Mouse (Mus musculus) liver, adult (tissue): ENCODE data around the gene Gm20388.
A peak's percentile ranks its signal among the peaks of the same experiment; 100 is the strongest.

Experiments
- GATA4 ChIP-seq: IDR thresholded peaks from 2 replicates; pipeline ENCODE4 v1.6.1; 2014; ENCODE audit warnings: mild to moderate bottlenecking, low read length; ENCODE audit not compliant: insufficient replicate concordance

The Gm20388 gene

DNA sequence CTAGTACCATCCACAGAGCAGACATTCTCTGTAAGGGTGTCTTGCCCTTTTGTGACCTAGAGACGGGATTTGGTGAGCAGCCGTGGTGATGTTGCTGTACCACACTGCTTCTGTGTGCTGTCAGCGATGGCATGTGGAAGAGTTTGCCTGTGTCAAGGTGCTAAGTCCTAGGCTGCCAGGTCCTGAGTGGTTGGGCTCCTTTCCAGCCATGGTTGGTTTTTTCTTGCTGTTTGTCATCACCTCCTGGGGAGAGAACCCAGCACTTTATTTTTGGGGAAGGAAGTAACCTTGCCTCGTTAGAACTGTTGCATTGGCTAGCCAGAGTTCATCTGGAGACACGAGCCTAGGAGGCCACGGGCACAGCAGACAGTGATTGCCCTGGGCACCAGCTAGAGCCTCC, 24.9 kb downstream of the Gm20388 start:
- TF ChIP-seq GATA4 = no peak

DNA sequence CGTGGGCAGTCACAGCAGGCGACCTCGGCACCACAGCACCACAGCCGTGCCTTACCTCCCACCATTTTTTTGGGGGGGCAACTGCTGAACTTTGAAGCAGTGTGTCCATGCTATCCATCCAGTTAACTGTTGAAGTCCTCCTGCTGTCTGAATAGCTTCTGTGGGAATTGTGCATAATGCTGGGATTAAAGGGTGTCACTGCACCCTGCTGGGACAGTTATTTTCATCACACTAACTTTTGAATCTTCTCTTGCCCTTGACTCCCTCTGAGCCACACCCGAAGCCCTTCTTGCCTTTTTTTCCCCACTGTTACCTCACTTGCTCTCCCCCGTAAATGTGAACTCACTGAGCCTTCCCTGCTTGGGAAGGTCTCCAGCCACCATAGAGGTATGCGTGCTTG, 27.8 kb downstream of the Gm20388 start:
- TF ChIP-seq GATA4 = no peak

DNA sequence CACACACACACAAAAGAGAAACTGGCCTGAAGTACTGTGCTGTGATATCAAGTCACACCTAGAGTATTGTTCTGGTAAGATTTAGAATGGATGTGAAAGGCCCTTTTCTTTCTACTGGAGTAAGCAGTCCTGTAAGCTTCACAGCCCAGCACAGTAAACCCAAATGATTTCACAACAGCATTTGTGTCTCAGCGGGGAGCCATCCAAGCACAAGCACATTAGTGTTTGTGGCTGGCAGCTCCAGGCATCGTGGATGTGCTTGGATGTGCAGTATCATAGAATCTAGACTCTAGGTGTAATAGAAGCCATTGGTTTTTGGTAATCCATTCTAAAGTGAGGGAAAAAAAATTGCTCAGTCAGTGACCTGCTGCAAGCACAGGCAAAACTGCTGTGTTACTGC, 28.7 kb downstream of the Gm20388 start:
- no peak for TF ChIP-seq GATA4

DNA sequence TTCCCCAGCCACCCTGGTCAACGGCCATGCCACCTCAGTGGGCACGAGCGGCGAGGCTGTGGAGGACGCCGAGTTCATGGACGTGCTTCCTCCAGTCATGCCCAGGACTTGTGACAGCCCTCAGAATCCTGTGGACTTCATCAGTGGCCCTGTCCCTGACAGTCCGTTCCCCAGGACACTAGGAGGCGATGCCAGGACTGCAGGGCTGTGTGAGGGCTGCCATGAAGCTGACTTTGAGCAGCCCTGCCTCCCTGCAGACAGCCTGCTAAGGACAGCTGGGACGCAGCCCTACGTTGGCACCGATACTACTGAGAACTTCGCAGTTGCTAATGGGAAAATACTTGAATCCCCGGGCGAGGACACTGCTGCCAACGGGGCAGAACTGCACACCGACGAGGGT, 30.8 kb downstream of the Gm20388 start:
- TF ChIP-seq GATA4 = no peak

DNA sequence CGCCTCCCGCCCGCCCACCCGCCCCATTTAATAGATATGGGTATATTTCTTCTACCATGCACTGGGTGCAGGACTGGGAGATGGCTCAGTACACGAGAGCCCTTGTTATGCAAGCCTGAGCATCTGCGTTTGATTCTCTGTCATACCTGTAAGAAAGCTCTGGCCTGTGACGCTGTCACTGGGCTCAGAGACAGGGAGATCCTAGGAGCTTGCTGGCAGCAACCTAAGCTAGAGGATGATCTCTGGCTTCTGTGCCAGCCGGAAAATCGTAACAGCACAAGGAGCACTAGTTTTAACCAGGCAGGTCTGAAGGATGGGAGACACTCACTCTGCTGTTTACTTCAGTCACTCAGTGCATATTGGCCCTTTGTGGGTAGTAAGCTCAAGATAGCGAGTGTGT, 33.0 kb downstream of the Gm20388 start:
- TF ChIP-seq GATA4 = no peak

DNA sequence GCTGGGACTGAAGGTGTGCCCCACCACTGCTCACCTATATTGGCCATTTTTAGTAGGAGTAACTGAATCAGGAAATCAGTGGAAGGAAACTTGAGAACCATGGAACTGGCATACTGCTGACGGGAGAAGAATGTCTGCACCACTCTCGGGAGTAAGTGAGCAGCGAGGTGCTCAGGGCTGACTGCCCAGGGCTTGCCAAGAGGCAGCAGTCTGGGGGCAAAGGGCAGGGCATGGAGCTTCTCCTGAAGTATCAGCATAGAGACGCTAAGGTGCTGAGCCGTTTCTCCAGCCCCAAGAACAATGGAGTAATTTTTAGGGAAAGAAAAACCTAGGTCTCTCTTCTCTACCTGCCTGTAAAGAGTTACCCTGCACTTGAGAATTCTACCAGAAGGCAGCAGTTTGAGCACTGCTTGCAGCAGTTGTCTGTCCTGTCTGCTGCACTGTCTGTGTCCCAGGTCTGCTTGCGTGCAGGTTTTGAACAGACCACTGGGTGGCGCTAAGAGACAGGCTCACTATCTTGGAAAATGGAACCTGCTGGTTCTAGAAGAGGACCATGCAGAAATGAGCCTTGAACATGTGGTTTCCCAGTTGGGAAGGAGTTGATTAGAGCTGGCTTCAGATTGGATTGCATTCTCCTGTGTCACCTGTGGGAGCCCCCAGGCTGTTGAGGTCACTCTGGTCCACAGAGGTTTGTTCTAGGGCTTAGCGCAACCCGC, 33.6 kb downstream of the Gm20388 start:
- no peak for TF ChIP-seq GATA4

DNA sequence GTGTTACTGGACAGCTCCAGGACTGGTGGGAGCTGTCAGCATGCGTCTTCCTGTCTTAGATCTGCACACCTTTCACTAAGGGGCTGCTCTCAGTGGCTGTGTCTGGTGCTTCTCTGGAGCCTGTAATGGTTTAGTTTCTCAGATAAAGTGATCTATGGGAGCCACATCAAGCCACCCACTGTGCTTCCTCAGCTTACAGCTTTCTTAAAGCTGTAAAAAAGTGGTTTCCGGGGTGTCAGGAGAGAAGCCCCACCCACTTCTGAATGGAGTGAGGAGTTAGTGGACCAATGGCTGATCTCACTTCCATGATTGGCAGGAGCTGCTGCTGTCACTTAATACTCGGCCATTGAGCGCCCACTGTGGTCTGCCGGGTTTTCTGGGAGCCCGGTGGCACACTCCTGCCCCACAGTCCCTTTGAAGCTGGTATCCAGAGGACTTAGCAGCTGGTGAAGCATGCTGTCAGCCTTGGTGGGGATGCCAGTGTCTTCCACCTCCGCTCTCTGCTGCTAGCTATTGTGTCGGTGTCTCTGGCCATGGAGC, 35.8 kb downstream of the Gm20388 start:
- TF ChIP-seq GATA4 = no peak

DNA sequence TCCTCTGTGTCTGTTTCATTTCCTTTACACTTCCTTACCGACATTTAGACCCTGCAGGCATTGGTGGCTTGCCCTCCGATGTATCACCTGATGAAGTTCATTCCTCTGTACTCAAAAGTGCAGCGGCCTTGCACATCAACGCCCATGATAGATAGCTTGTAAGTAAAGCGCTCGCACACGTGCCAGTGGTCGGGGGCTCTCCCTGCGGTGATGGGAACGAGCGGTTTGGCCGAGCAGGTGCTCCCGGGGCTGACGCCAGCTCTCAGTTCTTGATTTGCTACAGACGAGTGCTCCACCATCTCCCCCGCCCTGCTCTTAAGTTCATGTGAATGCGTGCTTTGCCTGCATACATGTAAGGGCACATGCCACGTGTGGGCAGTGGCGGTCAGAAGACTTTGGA, 37.0 kb downstream of the Gm20388 start:
- no peak for TF ChIP-seq GATA4

DNA sequence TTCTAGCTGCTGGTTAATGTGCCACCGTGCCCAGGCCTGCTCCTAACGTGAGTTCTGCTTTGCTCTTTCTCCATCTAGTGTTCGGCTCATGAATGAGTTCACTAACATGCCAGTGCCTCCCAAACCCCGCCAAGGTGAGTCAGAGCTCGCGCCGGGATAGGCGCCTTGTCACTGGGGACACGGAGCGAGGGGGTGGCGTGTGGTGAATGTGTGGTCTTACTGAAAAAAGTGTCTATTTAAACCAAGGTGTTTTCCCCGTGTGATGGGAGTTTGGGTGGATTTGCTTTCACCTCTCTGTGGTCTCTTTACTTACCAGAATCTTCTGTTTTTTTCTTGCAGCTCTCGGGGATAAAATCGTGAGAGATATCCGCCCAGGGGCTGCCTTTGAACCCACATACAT, 37.7 kb downstream of the Gm20388 start:
- TF ChIP-seq GATA4 = no peak

DNA sequence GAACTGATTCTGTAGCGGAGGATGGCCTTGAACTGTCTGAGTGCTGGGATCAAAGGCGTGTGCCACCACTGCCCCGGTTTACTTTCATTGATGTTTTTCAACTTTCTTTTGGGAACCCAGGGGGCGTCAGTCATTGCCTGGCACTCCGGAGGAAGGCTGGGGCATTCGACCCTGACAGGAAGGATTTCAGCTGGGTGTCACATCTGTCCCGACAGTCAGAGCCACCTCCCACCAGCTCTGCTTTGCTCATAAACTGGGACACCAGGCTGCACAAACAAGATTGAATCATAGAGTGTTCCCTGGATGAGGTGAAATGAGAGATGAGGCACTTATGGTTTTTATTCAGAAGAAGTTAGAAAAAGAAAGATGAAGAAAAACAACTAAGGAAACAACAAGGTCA, 41.6 kb downstream of the Gm20388 start:
- TF ChIP-seq GATA4 = no peak

DNA sequence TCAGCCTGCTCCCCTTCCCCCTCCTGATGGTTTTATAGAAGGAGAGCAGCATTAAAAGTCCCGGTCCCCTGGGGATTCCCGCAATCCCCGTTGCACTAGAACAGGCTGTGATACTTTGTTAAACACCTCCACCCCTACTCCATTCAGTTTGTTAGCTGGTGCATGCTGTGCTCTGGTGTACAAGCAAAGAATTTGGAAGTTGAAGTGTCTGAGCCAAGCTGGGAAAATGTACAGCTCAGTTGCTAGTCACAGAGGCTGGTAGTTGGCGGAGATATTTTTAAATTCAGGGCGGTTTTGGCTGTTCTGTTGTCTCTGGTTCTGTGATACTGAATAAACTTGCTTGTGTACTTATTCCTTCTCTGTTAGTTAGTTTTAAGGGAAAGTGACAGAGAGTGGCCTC, 42.1 kb downstream of the Gm20388 start:
- TF ChIP-seq GATA4 = no peak

DNA sequence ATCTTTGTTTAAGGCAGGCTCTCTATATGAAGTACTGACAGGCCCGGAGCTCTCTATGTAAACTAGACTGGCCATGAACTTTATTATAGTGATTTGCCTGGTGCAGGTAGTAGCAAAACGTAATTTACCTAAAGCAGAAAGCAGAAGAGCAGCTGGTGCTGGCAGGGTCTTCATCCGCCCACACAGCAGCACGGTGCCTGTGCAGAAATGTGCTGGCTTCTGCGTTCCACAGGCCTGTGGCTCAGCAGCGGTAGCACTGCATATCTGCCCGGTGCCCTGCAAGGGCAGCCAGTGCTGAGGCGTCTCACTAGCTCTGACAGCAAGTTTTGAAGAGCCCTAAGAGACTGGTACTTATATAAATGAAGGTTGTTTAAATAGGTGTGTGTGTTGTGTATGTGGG, 44.7 kb downstream of the Gm20388 start:
- no peak for TF ChIP-seq GATA4

DNA sequence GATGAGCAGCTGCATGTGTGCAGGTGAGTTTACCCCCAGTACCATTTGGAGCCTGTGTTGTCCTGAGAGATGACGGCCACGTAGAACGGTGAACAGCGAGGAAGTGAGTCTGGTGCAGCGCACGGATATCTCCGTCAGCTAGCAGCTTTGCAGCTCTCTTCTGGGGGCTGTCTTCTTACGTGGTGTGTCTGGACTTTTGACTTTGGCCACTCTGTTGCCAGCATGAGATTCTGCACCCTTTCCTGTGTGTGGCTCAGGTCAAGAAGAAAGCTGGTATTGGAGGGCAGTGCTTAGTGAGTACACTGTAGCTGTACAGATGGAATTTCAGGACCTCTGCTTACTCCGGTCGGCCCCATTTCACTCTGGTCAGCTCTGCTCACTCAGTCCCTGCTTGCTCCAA, 47.4 kb downstream of the Gm20388 start:
- no peak for TF ChIP-seq GATA4

DNA sequence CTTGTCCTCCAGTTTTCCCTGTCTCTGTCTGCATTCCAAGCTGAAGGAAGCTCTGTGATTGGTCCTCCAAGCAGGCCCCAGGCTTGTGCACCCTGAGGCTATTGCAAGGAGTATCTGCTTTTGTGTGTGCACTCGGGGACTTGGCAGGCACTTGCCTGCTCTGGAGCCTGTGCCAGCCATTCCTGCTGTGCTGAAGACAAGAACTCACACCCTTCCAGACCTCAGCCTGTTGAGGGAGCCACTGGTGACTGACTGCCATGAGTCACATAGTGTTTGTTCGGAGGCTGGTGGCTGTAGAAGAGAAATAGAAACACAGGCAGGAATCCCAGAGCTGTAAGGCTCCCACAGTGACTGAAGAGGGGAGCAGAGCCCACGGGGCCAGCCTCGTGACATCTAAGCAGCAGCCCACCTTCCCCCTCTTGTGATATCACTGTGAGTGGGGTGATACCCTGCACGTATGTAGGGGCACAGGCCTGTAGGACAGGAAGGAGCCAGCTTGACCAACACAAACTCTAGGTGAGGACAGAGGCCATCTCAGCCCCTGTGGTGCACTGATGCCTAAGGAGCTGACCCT, 50.0 kb downstream of the Gm20388 start:
- no peak for TF ChIP-seq GATA4

DNA sequence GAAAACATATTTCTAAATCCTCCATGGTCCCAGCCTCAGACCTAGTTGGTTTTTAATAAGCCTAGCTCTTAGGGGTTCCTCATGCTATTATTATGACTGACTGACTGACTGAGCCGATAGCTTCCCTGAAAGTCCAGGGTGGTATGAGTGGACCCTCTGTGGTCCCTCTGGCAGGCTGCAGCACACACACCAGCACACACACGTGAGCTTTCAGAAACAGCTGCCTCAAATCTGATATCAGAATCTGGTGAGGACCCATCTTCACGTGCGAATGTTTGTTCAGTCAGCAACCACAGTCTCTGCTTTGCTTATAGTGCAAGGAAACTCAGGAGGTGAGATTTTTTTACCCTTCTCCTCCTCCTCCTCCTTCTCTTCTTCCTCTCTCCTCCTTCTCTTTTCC, 54.2 kb downstream of the Gm20388 start:
- no peak for TF ChIP-seq GATA4

DNA sequence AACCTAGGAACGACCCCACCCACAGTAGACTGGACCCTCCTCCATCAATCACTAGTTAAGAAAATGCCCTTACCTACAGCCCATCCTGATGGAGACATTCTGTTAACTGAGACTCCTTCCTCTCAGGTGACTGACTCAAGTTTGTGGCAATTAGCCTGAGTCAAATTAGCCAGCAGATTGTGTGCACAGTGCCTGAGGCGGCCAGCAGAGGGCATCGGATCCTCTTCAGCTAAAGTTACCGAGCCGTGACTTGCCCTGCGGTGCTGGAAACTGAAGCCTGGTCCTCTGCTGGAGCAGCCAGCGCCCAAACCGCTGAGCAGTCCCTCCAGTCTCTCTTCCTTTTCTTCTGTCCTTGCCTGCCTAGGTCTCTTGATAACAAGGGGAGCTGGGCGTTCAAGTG, 56.8 kb downstream of the Gm20388 start:
- TF ChIP-seq GATA4 = no peak

DNA sequence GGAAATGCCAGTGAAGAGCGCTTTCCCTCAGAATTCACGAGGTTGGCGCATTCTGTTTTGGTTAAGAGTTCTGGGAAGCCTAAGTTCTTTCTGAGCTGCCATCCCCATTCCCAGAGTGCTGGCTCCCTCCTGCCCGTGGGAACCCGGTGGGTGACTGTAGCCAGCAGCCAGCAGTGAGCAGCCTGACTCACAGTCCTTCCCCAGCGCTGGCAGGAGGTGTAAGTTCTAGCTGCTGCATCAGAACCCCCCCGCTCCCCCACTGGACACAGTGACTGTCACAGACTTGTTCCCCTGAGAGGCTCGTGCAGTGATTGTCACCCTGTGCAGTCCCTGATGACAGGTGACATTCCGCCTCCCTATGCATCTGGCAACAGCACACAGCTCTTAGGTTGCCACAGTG, 59.5 kb downstream of the Gm20388 start:
- TF ChIP-seq GATA4 = no peak

DNA sequence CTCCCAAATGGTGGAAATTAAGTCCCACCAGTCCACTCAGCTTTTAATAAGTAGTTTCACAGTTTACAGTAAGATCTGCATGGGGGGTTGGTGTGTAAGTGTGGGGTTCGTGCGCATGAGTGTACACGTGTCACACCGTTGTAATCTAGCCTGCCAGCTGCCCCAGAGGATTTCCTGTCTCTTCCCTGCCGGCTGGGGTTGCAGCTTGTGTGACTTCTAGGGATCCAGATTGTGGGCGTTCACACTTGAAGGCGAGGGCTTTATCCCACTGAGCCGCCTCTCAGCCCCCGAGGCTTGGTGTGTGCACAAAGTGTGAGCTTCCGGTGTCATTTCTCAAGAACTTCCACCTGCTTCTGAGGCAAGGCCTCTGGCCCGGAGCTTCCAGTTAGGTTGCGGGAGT, 61.9 kb downstream of the Gm20388 start:
- peak; percentile 30; the same call in 1 of the 2 replicates for TF ChIP-seq GATA4
